Mouse (Mus musculus) embryo, embryonic 10.5 days (tissue): ENCODE results near the gene Pou1f1.

ENCODE experiments used
- DNase-seq: peaks from one replicate; pipeline ENCODE4 v3.0.0-alpha.2; 2015; ENCODE audit warnings: low spot score

Pou1f1 gene

GRCm38 (mm10) chr16:65564306-65564705 lies 44.0 kb downstream of the Pou1f1 start:
- DNase-seq: no peak

GRCm38 (mm10) chr16:65564951-65565350 lies 44.6 kb downstream of the Pou1f1 start:
- no peak for DNase-seq

- no peak for DNase-seq
Measured at GRCm38 (mm10) chr16:65568853-65569252, 48.5 kb downstream of the Pou1f1 start.

- no peak for DNase-seq
Measured at GRCm38 (mm10) chr16:65577298-65578029, 57.2 kb downstream of the Pou1f1 start.
